Mouse (Mus musculus): ENCODE measurements around the gene Wipi2.

Gene Wipi2

DNA sequence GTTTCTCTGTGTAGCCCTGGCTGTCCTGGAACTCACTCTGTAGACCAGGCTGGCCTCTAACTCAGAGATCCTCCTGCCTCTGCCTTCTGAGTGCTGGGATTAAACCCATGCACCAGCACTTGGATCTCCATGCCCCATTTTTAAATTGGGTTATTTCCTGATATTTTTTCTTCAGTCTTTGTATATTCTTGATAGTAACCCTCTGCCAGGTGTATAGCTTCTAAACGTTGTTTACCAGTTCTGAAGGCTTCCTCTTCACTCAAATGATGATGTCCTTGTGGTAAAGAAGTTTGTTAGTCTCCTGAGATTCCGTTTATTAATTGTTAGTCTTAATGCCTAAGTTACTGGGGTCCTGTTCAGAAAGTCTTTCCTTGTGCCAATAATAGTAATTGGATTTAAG lies at the start of gene Wipi2:
TSS of gene Wipi2 (plus strand) at position 301 of the 400 bp plus-strand sequence.
- in situ Hi-C loops (cut with MboI; ENCODE audit: low pct_unique_long_range_greater_than_20kb in 1 of 2, low sequenced_read_pairs in 2 of 2, unreplicated experiment in 1 of 2) = no loop called here

DNA sequence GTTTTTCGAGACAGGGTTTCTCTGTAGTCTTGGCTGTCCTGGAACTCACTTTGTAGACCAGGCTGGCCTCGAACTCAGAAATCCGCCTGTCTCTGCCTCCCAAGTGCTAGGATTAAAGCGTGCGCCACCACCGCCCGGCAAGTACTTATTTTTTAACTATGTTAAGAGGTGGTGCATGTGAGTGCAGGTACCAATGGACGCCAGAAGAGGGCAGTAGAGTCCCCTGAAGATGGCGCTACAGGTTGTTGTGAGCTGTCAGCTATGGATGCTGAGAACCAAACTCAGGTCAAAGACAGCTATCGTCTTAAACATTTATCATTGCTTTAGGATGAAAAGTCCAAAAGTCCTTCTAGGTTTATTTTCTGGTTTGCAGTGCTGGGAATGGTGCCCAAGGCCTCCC lies 49.3 kb upstream of the Wipi2 start:
- in situ Hi-C loops (cut with MboI; ENCODE audit: low pct_unique_long_range_greater_than_20kb in 1 of 2, low sequenced_read_pairs in 2 of 2, unreplicated experiment in 1 of 2) = loop anchor here (5.0 to 10.0 kb wide), 2 partner anchors 39 to 277 kb away; no protein-coding TSS in a partner anchor

DNA sequence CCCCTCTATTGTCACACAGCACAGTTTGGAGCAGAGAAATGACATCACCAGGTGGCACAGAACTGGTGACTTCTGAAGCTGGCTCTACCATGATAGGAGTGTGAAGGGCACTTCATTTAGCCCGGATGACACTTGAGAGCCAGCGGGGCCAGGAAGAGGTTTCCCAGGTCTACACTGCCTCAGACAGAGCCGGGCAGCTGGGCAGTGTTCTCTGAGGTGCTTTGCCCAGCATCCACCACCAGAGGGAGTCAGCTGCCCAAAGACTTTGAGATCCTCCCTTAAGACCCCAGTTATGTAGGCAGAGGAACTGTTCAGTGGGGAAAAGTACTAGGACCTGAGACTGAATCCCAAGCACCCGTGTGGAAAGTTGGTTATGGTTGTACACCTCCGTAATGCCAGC lies 46.0 kb upstream of the Wipi2 start:
- in situ Hi-C loops (cut with MboI; ENCODE audit: low pct_unique_long_range_greater_than_20kb in 1 of 2, low sequenced_read_pairs in 2 of 2, unreplicated experiment in 1 of 2) = no loop called here

DNA sequence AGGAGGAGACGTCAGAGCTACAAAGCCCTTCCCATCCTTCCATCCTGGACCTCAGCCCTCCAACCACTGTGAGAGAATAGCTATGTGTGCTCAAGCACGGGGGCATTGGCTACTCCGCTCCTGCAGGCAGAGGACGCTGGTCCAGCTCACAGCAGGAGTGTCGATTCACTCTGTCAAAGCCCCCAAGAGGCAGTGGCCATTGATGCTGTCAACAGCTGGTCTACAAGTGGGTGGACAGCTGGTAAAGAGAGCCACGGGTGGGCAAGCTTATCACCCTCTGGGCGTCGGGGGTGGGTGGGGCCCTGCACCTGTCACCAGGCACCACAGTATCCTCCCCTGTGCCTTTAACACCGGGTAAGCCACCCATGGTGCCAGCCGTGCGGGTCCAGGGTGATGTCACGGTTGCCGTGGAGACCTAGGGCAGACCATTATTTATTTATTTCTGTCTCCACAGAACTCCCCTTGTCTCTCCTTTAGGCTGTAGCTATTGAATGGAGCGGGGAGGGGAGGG lies 43.8 kb upstream of the Wipi2 start:
- in situ Hi-C loops (cut with MboI; ENCODE audit: low pct_unique_long_range_greater_than_20kb in 1 of 2, low sequenced_read_pairs in 2 of 2, unreplicated experiment in 1 of 2) = no loop called here

DNA sequence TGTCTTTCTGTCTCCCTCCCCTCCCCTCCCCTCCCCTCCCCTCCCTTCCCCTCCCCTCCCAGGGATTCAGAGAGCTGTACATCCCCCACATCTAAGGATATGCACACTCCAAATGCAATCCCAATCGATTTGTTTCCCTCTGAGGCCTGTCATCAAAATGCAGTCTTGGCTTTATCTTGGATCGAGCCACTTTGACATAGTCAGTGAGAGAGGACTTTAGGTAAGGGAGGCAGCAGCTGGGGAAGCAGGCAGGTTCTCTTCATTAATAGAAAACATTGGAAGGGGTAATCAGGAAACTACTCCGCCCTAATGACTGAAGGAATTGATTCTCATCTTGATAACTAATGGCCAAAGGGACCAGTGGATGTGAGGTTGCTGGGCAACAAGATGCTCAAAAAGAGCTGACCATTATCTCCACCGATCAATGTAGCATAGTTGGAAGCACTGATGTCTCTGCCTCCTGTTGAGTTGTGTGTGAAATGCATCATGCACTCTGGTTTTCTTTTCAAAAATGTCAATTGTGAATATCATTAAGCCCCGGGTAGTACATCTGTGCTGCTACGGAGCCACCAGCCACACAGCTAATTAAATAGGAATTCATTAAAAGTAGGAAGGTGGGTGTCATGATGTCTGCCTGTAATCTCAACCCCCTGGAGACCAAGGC lies 36.4 kb upstream of the Wipi2 start:
- in situ Hi-C loops (cut with MboI; ENCODE audit: low pct_unique_long_range_greater_than_20kb in 1 of 2, low sequenced_read_pairs in 2 of 2, unreplicated experiment in 1 of 2) = no loop called here

DNA sequence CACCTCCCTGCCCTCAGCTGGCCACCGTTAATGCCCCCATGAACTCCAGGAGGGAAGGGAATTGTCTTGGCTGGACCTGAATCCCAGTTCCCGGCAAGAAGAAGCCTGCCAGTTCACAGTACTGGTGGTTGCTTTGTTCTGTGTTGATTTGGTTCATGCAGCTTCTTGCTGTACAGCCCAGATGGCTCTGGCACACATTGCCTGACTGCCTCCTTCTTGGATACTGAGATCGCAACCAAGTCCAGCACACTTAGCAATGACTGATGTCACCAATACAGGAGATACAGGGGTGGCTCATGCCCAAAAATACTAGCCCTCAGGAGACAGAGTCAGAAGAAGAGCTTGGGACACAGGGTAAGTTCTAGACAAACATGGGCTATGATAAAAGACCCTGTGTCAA lies 31.8 kb upstream of the Wipi2 start:
- in situ Hi-C loops (cut with MboI; ENCODE audit: low pct_unique_long_range_greater_than_20kb in 1 of 2, low sequenced_read_pairs in 2 of 2, unreplicated experiment in 1 of 2) = no loop called here

DNA sequence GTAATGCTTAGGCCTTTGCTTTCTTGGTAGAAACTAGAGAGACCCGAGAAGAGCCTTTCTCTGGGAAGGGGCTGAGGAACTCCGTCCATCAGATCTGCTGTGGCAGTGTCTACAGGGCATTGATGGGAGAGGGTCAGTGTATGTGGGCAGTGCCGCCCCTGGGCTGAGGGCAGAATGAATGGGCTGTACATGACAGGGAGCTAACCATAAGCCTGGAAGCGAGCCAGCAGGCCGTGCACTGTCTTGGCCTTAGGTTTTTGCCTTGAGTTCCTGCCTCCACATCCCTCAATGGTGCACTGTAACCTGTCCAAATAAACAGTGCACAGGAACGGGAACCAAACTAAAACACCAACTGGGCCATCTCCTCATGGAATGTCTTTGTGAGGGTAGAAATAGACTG lies 30.8 kb upstream of the Wipi2 start:
- in situ Hi-C loops (cut with MboI; ENCODE audit: low pct_unique_long_range_greater_than_20kb in 1 of 2, low sequenced_read_pairs in 2 of 2, unreplicated experiment in 1 of 2) = no loop called here

DNA sequence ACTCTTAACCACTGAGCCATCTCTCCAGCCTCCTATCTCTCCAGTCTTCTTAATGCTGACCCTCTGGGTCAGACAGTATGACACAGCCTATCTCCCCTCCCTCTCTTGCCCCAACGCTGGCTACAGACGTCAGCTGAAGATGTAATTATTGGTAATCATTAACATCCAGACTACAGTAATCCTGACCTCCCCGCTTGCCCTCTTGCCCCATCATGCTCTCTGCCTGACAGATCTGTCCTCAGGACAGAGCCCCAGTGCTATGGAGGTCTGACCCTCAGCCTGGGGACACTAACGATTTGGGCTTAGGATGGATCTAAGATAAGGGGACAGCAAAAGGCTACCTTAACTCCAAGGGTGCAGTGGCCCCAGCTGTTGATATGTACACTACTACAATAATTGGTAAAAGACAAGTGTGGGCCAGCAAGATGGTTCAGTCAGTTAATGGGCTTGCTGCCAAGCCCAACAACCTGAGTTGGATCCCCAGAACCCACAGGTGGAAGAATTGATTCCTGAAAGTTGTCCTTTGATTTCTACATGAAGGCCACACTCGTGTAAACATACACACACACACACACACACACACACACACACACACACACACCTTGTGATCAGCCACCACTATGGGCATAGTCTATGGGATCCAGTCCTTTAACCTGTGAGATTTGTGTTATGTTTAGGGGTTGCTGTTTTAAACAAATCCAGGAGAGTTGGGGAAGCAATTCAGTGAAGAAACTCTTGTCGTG lies 29.7 kb upstream of the Wipi2 start:
- in situ Hi-C loops (cut with MboI; ENCODE audit: low pct_unique_long_range_greater_than_20kb in 1 of 2, low sequenced_read_pairs in 2 of 2, unreplicated experiment in 1 of 2) = no loop called here

DNA sequence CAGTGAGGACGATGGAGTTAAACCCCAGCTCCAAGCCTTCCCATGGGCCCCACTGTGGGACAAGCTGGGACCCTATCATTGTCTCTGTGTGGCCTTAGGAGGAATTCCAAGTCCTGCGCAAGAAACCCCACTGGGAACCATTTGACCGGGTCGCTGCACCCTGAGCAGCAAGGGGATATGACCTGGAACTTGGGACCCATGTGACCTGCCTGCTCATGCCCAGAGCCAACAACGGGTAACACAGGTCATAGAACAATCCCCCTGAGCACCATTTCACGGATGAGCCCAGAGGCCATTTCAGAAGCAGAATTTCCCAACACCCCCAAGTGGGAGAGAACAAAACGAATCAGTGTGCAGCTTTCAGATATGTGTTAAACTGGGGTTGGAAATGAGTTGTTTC lies 23.1 kb upstream of the Wipi2 start:
- in situ Hi-C loops (cut with MboI; ENCODE audit: low pct_unique_long_range_greater_than_20kb in 1 of 2, low sequenced_read_pairs in 2 of 2, unreplicated experiment in 1 of 2) = no loop called here

DNA sequence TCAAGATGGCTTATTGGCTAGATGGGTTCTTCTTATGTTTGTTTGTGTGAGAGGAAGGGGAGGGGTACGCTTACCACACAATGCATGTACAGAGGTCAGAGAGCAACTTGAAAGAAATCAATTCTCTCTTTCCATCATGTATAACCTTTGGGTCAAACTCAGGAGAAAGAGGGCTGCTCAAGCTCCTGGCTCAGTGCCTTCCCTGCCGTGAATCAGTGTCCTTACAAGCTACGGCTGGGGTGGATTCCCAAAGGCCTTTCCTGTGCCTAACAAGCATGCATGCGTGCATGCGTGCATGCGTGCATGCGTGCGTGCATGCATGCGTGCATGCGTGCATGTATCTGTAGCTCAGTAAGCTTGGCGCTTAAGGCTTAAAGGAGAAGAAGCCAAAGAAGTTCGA lies 22.2 kb upstream of the Wipi2 start:
- in situ Hi-C loops (cut with MboI; ENCODE audit: low pct_unique_long_range_greater_than_20kb in 1 of 2, low sequenced_read_pairs in 2 of 2, unreplicated experiment in 1 of 2) = no loop called here

DNA sequence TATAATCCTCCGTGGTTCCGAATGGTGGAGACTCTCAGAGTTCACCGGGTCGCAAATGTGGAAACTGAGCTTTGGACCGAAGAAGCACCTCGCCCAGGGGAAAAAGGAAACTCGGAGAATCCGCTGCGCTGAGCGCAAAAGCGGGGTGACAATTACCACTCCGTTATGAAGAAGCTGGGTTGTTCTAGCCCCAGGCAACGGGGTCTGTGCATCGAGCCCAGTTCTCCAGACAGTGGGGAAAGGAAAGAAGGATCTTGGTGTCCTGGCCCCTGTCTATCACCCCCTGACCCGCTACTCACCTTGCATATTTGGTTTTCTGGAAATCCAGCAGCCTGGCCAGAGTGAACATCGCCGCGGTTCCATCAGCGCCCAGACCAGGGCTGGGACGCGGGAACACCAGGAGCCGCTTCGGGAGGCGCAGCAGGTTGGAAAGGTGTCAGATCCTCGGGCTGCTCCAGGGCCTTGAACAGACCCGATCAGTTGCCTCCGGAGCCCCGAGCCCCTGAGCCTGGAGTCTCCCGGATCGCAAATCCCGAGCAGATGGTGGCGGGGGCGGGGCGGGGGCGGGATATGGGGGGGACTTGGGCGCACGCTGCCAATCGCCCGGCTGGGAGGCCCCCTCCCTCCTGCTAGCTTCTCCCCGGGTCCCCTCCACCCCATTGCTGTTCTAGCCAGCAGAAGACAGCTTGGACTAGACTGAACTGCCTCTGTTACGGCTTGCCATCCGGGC lies 19.1 kb upstream of the Wipi2 start, which contains the start of gene Mmd2:
TSS of gene Mmd2 (minus strand) at position 542 of the 730 bp plus-strand sequence.
- in situ Hi-C loops (cut with MboI; ENCODE audit: low pct_unique_long_range_greater_than_20kb in 1 of 2, low sequenced_read_pairs in 2 of 2, unreplicated experiment in 1 of 2) = no loop called here

DNA sequence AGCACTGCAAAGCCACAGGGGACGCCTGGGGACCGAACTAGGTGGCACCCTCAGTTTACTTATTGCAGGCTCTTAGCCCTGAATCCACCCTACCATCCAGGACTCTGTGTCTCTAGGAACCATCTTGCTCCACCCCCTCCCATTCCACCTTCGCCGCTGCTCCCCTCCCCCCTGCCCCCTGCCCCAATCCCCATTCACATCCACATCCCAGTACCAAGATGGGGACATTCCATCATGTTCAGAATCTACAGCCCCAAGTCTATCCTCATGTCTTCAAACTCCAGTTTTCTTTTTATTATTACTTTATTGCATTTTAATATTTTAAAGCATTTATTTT lies 18.5 kb upstream of the Wipi2 start:
- in situ Hi-C loops (cut with MboI; ENCODE audit: low pct_unique_long_range_greater_than_20kb in 1 of 2, low sequenced_read_pairs in 2 of 2, unreplicated experiment in 1 of 2) = no loop called here

DNA sequence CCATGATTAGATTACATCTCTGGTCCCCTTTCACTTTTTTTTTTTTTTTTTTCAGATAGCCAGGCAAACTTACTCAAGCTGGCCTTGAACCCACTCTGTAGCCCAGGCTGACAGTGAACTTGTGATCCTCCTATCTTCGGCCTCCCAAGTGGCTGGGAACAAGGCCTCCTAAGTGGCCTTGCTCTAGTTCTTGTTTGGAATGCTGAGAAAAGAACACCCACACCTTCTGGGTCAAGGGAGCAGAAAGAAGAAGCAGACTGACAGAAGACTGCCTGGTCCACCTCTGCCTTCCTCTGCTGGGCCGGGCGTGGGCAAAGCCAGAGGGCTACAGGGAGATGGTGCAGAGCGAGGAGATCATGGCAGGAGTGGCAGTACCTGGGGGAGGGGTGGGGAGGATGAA lies 17.1 kb upstream of the Wipi2 start:
- in situ Hi-C loops (cut with MboI; ENCODE audit: low pct_unique_long_range_greater_than_20kb in 1 of 2, low sequenced_read_pairs in 2 of 2, unreplicated experiment in 1 of 2) = loop anchor here in 1 of 2 experiments (10.0 kb wide), 1 partner anchor 126 kb away; no protein-coding TSS in a partner anchor

DNA sequence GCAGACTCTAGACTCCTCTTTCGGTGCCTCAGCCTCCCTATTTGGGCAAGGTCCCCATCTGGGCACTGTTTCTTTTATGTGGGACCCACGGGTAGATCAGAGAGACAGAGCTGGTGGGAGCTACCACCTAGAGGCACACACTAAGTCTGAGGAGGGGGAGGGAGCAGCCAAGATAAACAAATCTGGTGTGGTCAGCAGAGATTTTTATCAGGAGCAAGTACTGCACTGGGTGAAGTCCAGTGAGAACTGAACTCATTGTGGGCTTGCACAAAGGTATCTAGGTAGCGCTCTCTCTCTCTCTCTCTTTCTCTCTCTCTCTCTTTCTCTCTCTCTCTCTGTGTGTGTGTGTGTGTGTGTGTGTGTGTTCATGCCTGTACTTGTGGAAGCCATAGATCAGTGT lies 13.0 kb upstream of the Wipi2 start:
- in situ Hi-C loops (cut with MboI; ENCODE audit: low pct_unique_long_range_greater_than_20kb in 1 of 2, low sequenced_read_pairs in 2 of 2, unreplicated experiment in 1 of 2) = loop anchor here in 1 of 2 experiments (10.0 kb wide), 1 partner anchor 130 kb away; no protein-coding TSS in a partner anchor

DNA sequence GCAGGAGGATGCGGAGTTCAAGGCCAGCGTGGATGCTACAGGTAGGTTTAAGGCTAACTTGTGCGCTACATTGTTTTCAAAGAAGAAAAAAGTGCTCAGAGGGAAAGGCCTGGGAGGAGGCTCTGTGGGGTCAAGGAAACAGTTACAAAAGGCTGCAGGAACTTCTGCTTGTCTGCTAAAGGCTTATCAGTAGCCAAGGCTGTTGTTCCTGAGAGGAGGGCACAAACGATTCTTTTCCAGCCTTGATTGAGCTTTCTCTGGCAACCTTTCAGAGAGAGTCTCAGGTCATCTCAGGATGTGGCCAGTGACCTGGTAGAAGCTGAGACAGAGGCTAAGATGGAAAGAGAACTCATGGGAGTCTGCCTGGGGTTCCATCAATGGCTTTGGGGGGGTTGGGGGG lies 11.9 kb upstream of the Wipi2 start:
- in situ Hi-C loops (cut with MboI; ENCODE audit: low pct_unique_long_range_greater_than_20kb in 1 of 2, low sequenced_read_pairs in 2 of 2, unreplicated experiment in 1 of 2) = loop anchor here (5.0 to 10.0 kb wide), 2 partner anchors 38 to 131 kb away; no protein-coding TSS in a partner anchor

DNA sequence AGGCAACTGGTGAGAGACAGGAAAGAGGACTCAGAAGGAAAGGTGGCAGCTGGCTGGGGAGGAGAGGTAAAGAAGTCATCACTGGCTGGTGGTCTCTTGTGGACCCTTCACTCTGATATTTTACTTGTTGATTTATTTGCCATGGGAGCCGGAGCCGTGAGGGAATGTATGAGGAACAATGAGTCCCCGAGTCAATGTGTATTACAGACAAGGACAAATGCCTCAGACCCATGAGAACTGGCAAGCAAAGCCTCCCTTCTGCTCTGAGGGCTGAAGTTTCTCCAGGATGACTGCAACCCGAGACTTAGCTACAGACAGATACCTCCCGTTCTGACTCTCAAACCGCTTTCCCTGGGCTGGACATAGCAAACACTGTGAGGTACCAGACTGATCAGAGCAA lies 11.2 kb upstream of the Wipi2 start:
- in situ Hi-C loops (cut with MboI; ENCODE audit: low pct_unique_long_range_greater_than_20kb in 1 of 2, low sequenced_read_pairs in 2 of 2, unreplicated experiment in 1 of 2) = loop anchor here (5.0 to 10.0 kb wide), 2 partner anchors 39 to 132 kb away; no protein-coding TSS in a partner anchor

DNA sequence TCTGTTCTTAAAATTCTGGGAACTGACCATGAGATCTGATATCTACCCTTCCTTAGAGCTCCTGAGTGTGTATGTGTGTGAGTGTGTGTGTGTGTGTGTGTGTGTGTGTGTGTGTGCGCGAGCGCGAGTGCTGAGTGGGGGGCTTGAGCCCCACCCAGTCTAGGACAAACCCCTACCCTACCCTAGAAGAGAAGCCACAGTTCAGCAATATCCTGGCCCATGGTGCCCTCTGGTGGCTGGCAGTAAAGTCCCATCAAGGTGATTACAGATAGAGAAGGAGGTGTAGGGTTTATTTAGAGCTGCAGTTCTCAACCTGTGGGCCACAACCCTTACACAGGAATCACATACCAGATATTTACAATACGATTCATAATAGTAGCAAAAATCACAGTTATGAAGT lies 7.6 kb upstream of the Wipi2 start:
- in situ Hi-C loops (cut with MboI; ENCODE audit: low pct_unique_long_range_greater_than_20kb in 1 of 2, low sequenced_read_pairs in 2 of 2, unreplicated experiment in 1 of 2) = loop anchor here (5.0 to 10.0 kb wide), 2 partner anchors 43 to 135 kb away; no protein-coding TSS in a partner anchor

DNA sequence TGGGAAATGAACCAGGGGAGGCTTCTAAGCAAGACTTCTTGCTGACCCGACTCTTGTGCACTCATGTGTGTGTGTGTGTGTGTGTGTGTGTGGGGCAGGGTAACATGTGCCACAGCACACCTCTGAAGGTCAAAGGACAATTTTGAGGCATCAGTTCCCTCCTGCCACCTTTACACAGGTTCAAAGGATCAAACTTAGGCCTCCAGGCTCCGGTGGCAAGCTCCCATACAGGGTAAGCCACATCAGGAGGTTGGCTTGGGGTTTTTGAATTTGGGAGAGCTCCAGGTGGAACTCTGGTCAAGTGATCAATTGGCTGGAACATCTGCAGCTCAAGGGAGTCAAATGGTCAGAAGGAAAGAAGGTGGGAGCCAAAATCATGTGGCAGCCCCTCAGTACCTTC lies 6.1 kb upstream of the Wipi2 start:
- in situ Hi-C loops (cut with MboI; ENCODE audit: low pct_unique_long_range_greater_than_20kb in 1 of 2, low sequenced_read_pairs in 2 of 2, unreplicated experiment in 1 of 2) = no loop called here

DNA sequence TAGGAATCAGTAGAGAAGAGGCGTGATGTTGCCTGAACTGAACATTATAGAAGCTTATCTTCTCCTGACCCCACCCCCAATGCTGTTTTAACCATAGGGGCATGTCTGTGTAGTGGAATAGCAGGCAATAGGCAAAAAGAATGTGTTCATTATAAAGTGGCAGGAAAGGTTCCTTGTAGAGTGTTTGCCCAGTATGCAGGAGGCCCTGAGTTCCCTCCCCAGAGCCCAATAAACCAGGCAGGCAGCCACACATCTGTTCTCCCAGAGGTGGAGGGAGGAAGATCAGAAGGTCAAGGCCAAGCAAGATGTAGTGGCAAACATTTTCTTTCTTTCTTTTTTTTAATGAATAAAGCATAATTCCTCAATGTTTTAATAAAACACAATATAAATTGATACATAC lies 5.4 kb upstream of the Wipi2 start:
- in situ Hi-C loops (cut with MboI; ENCODE audit: low pct_unique_long_range_greater_than_20kb in 1 of 2, low sequenced_read_pairs in 2 of 2, unreplicated experiment in 1 of 2) = no loop called here
